Mouse (Mus musculus) natural killer cell, adult 2 months (primary cell): ENCODE measurements around the gene Htr2c.

ENCODE experiments used
- DNase-seq, 2 experiments: peaks; one replicate each; pipeline ENCODE4 v3.0.0; 2022; ENCODE audit warnings: low spot score in 2 of 2

Htr2c gene

DNA sequence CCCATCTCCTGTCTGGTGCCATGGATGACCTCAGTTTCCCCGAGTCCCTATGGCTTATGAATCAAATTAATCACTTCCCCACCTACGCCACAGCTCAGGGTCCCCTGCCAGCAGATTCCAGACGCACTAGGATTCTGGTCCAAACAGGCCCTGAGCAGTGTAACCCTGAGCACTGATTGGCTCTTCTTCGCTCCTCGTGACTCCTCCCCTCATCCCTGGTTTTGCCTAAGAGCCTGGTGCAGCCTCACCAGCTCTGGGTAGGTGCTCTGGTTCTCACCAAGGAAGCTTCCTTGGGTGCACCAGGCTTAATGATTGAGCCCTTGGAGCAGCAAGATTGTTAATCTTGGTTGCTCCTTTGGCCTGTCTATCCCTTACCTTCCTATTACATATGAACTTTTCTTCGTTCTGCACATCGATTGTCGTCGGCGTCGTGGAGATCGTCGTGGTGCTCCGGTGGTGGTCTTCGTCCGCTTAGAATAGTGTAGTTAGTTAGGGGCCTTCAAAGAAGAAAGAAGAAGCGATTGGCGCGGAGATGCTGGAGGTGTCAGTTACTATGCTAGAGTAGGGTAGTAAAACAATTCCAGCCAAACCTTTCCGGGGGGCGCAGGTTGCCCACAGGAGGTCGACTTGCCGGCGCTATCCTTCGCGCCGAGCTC, at the start of gene Htr2c:
Htr2c (plus strand) TSS at position 256 of the 656 bp plus-strand sequence.
- DNase-seq: no peak

DNA sequence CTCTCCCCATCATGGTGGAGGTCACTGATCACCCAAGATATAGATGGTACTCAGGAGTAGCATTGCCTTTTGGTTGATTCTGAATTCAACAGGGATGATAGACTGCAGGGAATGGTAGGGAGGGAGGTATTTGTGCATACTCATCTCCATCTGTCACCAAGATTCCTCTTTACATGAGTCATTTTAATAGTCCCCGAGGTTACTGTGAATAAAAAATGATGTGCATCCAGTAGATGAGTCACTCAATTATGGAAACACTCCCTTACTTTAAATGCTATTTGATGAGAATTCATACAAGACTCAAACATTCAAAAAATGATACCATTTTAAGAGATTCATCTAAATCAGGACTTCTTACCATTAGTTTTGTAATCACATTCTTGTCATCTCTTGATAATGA, 34.1 kb upstream of the Htr2c start:
- DNase-seq: no peak

DNA sequence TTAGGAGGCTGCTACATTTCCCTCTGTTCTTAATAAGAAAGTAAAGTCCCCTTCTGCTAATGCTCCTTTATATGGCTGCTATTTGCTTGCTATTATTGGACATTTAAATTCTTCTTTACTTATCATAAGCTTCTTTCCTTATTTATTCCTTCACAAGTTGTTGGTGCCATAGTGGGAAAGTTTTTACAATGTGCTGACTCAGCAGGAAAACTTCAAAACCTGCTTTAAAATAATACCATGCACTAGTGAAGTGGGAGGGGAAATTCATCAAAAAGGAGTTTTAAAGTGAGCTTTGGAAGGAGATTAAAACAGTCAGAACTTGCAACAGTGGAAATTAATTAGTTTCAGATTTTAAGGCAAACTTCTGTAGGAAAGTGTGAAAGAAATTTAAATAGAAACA, 26.0 kb upstream of the Htr2c start:
- no peak for DNase-seq

DNA sequence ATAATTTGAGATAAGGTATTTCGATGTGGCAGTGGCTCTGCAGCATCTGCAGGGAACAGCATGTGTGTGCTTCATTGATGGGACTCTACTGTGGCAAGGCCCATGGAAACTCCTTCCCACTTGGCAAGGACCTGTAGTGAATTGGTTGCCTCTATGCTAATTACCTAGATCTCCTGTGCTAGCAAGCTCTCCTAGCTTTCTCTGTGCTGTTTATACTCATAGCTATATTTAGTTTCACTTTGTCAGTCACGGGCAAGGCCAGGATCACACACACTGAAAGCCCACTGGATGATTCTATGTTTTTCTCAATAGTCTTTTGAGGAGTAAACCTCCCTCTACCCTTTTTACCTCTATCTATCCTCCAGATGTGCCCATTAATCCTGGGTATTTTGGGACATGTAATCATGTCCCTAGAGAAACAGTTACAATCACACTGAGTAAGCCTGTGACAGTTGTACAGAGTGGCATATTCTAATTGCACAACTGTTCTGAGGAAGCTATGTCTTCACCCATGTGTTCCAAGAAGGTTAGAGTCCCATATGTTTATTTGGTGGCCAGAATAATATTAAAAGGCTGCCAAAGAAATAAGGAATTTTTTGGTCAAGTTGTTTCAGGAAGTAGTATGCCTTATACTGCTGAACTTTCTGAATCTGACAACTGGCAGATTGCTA, 16.0 kb upstream of the Htr2c start:
- no peak for DNase-seq

DNA sequence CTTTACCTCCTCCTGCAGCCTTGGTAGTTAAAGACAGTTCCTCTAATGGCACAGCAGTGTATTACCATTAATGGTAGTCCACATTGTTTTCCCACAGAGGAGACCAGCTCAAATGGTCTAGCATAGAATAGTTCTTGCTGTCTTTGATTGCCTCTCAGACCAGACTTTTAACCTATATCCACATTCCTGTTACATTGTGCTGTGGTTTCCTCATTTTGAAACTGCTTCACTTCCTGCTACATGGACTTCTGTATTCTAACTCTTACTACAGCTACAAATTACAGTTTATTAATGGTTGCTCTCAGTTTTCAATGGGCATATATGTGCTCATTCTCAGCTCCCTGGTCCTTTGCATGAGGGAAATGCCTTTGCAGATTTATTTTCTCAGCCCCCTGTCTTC, 15.3 kb upstream of the Htr2c start:
- no peak for DNase-seq

- no peak for DNase-seq
Observed at GRCm38 (mm10) chrX:146958608-146959007, 3.7 kb upstream of the Htr2c start.

- no peak for DNase-seq
Observed at GRCm38 (mm10) chrX:146959960-146960359, 2.4 kb upstream of the Htr2c start.

DNA sequence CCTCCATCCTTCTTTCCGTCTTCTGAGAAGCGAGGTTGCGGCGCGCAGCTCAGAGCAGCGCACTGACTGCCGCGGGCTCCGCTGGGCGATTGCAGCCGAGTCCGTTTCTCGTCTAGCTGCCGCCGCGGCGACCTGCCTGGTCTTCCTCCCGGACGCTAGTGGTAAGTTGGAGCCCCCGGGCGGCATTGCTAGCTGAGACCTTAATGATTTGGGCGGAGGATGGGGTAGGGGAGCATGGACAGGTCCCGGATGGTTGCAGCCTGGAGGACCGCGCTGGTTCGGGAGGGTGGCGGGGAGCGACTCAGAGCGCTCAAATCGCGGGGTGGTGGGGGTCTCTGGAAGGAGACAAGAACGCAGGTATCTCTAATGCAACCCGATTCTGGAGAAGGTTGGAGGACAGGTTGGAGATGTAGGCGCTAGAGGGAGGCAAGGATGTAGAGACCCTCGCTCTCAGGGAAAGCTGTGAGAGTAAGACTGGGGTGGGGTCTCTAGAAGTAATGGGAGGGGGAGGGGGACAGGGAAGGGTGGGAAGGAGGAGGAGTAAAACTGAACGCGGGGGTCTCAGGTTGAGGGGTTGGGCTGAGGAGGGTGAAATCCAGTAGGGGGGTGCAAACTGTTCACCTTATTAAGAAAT, 718 bp downstream of the Htr2c start:
- DNase-seq: no peak

DNA sequence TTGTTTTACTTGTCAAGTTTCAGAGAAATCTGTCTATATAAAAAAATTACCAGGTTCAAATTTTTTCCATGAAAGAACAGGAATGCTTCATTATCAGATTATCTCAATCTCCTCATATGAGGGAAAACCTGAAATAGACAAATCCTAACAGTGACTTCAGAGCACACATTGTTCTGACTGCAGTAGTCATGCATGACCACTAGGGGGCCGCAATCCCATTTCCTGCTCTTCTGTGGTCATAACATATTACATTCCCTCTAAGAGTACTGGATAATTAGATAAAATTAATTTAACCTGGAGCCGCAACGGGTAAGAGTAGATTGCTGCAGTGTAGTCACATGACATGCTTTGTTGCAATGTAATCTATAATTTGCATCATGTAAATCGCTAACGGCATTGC, 17.6 kb downstream of the Htr2c start:
- no peak for DNase-seq

DNA sequence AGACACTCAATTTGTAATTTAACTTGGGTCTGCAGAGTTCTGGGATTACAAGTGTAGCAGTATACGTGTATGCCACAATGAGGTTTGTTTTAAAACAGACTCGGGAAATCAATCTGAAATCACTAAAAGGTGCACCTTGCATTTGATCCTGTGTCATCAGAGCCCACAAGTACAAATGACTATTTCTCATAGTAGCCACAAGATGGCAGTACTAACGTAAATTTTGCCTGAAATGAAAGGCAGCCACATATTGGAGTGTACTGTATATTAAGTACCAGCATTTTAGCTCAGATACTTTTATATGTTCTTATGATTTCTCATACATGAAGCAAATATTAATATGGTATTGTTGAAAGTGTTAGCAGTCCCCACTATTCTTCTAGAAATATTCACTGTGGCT, 93.4 kb downstream of the Htr2c start:
- DNase-seq: no peak

DNA sequence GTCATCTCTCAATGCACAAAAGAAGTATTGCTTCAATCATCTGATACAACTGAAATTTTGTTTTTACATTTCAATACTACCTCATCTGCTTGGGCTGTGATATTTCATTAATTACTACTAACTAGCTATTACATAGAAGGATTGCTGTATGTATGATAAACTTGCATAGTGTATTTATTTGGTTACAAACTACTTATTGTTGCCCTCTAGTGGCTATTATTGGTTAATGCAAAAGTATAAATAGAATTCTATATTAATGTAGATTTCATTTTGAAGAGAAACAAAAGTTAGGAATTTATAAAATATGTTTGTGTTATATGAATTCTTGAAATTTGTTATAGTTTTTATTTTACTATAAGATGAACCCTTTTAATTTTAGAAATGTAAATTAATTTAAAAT, 109.3 kb downstream of the Htr2c start:
- DNase-seq: no peak

DNA sequence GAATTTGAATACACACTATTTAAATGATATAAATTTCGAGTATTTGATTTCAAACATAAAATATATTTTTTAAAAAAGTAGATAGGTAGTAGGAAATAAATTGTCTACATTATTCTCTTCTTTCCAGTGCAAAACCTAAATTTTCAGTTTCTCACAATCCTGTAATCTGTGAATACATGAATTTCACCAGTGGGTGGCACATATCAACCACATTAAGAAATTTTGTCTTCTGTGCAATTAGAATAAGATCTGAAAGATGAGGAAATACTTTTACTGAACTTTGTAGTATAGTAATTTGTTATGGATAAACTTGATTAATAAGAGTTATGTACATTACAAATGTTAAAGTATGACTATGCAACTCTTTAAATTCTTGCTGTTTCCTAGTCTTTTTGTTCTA, 156.8 kb downstream of the Htr2c start:
- DNase-seq: no peak

- DNase-seq: no peak
Observed at GRCm38 (mm10) chrX:147215251-147215650, 252.9 kb downstream of the Htr2c start.

GRCm38 (mm10) chrX:147217382-147218013, 255.2 kb downstream of the Htr2c start:
- DNase-seq: no peak

- no peak for DNase-seq
Observed at GRCm38 (mm10) chrX:147238806-147239542, 276.7 kb downstream of the Htr2c start.
